Mouse (Mus musculus): ENCODE data around the gene Gm45261.

Gm45261 gene

DNA sequence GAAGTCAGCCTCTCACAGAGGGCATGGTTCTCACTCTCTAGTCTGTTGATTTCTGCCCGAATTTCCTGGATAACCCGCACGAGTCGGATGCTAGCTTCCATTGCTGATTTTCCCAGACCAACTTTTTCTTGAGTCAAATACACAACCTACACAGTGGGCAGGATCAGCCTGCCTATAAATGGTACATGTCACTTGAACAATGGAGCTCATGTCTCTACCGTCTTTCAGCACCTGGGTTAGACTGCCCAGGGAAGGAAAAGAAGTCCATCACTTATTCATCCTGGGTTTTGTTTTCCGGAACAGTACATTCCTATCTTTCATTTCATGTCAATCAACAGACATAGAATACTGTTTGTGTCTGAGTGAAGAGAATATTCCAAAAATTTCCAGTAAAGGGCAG, at the start of gene Gm45261:
TSS of gene Gm45261 (minus strand) at position 101 of the 400 bp plus-strand sequence.
- no peak for DNase-seq (ENCODE audit: low read depth, low spot score)

DNA sequence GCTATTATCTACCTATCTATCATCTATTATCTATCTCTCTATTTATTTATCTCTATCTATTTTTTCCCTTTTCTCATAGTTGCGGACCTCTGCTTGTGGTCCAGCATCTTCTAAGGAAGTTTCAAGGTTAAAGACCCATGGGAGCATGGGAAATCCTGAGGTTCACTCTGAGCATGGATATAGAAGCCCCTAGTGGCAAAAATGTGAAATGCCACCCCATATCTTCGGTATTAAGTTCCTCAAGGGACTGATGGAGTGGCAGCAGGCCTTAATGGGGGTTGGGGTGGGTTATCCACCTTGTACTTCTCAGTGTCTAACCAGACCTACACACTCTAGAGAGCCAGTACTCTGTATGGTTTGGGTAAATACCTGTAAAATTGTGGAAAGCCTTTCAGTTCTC, 43.5 kb upstream of the Gm45261 start:
- DNase-seq (ENCODE audit: low read depth, low spot score): peak; percentile 57

DNA sequence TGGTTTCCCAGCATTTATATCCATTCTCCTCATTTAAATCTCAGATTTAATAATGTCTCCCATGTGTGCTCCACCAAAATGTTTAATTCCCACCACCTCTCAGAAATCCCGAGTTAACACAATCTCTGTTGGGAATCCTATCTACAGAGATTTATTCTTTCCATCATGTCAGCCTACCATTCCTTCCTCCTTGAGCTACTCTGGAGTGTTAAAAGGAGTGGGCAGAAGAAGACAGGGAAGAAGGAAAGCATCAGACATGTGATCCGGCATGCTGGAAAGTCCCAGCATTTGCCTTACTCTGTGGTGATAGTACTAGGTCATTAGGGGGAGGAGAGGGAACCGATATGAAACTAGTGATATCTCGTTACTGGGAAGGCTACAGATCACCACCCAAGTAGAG, 42.8 kb upstream of the Gm45261 start:
- DNase-seq (ENCODE audit: low read depth, low spot score): no peak

DNA sequence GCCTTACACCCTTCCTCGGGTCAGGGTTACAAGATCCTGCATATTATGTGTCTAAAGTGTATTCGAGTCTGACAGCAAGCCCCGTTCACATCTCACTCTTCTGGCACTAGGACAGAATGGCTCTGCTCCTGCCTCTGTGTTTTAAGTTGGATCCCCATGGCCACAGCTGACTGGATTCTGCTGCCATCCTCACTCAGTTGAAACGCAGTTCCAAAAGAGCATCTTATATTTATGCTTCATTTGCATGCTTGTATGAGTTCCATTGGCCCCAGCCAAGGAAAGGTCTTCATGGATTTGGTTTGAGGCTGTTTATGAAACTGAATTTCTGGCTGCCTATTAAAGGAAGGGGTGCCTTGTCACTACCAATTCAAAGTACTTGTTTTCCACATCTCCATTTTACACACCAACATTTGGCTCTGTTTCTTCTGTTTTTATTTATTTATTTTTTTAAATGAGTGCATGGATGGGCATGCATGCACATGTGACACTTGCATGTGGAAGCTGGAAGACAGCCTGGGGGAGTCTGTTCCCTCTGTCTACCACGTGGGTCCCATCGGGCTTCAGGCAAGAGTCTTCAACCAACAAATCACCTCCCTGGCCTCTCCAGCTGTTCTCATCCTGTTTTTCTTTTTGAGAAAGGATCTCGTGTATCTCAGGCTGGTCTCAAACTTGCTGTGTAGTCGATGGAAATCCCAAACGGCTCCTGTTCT, 41.4 kb upstream of the Gm45261 start:
- DNase-seq (ENCODE audit: low read depth, low spot score): no peak

DNA sequence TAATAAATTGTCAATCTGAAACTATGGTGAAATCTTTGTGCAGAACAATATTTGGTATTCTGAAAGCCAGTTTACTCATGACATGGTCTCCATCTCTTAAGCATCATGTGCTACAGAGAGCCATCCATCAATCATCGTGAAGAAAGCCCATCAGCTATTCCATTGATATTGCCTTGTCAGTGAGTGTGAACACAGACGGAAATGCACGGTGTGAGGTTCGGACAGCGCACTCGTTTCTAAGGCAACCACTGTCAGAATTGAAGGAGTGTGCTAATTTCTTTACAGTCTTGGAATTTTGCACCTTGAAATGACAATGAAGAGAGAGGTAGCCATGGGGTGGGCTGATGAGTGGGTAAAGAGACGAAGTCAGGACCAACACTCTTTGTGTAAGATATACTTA, 38.0 kb upstream of the Gm45261 start:
- DNase-seq (ENCODE audit: low read depth, low spot score): no peak

DNA sequence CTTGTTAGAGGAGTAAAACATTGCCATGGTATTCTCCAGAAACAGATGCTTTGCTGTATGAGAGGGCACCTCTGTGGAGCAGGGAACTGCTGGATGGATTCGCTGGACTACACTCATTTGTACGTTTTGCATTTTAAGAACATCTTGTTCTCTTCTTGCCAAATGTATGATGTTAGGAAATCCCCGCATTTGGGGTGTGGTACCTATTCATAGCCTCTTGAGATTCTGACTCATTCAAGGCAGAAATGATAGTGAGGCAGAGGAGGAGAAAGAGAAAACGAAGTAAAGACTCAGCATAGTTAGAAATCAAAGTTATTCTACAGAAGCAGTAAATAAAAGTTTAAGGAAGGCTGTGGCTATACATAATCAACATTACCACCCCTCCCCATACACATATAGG, 35.1 kb upstream of the Gm45261 start:
- no peak for DNase-seq (ENCODE audit: low read depth, low spot score)

DNA sequence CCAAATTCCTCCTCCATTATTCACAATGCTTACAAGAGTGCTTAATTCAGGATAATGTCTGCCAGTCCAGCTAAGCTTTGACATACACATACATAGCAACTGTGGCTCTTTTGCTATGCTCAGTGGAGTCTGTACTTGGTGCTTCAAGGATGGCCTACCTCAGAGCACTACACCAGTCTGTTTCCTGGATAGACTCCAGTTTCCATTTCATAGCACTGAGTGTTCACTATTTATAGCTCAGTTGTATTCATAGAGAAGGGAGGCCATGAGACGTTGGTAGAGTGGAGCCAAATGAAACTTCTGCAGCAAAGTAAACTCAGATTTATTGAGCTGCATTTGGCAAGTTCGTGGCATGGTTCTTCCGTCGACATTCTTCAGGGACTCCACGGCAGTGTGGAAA, 22.2 kb upstream of the Gm45261 start:
- DNase-seq (ENCODE audit: low read depth, low spot score): no peak

DNA sequence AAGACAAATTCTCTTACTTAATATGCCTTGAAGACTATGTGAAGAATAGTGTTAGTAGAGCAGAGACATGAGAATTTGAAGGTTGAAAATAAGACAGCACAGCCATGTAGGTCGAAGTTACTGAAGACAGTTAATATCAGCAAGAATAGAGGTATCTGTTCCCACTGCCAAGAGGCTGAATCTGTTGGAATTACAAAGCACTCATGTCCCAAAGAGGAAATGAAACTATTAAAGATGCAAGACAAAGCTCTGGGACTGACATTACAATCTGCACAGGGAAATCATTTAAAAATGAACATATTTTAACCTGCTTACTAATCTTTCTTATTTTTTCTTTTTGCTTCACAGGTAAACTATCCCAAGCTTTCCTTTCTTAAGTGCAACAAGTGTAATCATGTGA, 13.7 kb upstream of the Gm45261 start:
- DNase-seq (ENCODE audit: low read depth, low spot score): no peak

DNA sequence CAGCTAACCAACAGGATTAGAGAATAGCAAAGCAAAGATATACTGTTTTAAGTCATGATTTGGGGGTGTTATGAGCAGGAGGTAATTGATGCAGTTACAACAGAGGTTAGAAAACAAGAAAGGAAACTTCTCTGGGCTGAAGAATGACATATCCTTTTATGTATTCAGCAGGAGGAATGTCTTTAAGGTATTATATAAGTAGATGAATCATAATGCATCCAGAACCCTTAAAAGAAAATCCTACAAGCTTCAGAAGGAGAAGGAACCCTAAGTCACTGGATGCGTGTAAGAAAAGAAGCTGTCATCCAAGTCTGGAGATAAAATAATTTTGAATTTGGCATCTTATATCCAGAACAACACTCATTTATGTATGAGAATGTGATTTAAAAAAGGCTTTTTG, 11.1 kb upstream of the Gm45261 start:
- no peak for DNase-seq (ENCODE audit: low read depth, low spot score)

DNA sequence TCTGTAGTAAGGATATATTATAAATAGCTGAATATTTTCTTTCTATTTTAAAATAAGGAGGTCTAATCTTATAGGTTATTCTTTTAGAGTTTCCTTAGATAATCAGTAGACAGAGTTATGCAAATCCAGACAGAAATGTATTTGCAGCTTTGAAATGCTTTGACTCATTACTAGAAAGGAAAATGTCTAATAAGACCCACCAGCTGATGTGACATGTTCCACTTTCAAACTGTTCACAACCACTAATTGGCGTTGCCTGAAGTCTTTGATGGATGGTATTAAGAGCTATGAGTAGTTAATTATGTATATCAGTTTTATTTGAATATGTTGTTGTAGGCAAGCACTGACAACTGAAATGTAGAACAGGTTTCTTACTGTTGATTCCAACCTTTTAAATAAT, 1.3 kb downstream of the Gm45261 start:
- no peak for DNase-seq (ENCODE audit: low read depth, low spot score)

DNA sequence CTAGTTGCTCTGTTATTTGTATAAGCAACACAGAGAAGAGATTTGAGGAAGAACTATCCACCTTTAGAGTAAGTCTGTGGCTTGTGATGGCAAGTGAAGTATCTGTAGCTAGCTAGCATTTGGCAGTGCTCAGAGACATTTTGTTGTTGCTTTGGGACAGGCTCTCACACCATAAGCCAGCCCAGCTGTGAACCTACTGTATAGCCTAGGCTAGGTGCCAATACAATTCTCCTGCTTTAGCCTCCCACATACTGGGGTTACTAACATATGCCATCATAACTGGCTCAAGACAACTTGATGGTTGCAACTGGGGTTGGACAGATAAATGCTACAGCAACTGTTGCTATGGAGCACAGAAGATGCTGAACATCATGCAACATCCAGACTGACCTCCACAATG, 1.8 kb downstream of the Gm45261 start:
- no peak for DNase-seq (ENCODE audit: low read depth, low spot score)

DNA sequence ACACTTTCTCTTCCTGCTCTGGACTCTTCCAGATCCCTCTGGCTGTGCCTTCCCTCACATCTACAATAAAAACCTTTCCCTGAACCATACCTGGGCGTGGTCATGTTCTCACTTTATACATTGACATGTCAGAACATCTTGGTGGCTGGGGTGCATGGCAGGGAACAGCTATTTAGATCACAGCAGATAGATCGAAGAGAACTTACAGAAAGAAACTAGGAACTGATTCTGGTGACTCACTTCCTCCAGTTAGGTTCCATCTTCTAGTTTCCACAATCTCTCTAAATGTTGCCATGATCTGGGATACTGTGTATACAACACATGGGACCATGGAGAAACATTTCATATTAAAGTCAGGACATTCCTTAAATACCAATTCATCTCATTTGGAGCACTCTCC, 7.3 kb downstream of the Gm45261 start:
- DNase-seq (ENCODE audit: low read depth, low spot score): no peak

DNA sequence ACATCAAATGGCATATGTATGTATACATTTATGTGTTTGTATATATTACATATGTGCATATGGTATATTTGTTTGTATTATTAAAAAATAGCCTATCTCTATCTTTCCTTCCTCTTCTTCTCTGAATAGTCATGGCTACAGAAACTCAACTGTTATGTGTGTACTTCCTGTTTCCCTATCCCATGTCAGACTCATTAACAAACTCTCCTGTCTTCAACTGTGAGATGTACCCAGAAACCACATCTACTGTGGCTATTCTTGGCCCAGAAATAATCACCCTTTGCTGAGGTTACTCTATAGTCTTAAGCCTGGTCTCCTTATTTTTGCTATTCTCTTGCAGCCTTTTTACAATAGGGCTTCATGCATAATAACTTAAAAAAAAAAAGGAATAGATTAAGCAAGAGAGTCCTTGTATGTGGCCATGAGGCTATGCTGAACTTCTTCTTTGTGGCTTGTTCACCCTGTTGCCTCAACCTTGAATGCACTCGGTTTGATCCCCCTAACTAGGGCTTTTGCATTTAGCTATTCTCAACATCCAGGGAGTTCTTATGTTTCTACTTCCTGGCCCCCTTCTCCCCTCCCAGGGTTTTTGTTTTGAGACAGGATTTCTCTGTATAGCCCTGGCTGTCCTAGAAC, 9.2 kb downstream of the Gm45261 start:
- DNase-seq (ENCODE audit: low read depth, low spot score): no peak

DNA sequence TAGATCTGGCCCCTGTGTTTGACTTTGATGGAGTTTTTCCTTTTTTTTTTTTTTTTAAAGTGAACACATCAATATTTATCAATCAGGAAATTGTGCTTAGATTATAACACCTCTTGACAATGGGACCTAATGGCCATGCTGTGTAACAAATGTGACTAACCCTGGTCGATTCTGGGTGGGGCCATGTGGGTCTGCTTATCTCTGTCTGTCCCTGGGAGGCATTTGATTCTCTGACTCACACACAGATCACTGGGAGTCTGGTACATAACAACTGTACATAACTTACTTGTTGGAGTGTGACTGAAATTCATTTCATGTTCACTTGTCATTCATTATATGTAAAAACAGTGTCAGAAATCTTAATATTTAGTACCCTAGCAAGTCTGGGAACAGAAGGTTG, 13.7 kb downstream of the Gm45261 start:
- no peak for DNase-seq (ENCODE audit: low read depth, low spot score)

DNA sequence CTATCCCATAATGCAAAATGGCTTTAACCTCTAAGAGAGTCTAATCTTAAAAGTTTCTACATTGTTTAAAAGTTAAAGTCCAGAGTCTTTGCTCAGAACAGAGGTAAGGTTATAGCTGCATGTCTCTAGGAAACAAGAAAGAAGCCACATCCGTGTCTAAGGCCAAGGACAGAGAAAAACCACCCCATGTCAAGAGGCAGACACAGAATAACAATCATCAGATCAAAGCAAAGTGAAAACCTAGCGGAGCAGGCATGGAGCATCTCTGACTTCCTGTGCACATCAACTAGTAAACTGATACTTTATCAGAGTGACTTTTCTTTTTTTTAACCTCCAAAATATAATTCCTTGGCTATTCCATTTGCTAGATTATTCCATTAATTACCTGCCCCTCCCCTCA, 20.3 kb downstream of the Gm45261 start:
- no peak for DNase-seq (ENCODE audit: low read depth, low spot score)

DNA sequence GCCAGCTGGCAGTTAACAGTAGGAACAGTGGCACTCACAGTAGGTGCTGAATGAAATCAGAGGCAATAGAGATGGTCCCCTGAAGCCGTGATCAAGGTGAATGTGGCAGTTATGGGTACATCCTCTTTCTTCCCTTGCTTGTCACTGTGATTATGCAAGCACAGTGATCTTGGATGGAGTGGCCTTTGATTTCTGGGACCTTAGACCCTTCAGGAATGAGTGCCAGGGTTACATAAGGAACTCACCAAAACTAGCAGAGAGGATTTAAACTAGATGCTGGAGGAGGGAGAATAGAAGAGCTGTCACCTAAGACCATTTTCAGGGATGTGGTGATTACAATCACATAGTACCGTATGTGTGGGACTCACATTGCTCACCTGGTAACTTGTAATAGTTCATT, 22.7 kb downstream of the Gm45261 start:
- no peak for DNase-seq (ENCODE audit: low read depth, low spot score)

DNA sequence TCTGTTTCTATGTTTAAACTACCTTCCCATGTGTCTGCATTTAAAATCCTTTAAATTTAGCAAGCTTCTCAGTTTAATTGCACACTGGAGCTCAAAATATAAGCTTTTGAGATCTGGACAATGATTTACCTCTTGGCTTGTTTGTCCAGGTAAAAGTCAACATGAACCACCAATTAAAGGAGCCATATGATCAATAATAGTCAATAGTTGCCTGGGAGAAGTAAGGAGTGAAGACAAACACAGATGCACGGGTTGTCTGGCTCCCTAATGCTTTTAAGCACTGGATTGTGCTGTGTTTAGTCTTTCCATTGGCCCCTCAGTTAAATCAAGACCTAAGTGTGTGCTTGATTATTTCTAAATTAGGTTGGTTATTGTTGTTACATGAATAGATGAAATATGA, 33.3 kb downstream of the Gm45261 start:
- DNase-seq (ENCODE audit: low read depth, low spot score): no peak

DNA sequence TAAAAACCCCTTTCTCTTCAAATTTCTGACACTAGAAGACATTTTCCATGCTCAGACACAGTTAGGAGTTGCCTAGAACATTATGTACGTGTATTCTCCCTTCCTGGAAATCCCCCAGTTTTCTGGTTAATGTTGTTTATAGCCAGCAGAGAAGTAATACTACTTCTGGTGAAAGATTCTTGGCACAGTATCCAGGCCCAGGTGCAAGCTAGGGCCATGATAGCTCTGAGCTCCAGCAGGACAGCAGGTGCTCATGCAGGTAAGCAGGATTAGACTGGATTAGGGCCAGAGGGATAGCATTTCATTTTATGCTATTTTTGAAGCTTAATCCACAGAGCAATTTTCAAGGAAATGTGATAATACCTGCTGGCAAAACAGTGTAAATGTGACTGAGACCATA, 33.8 kb downstream of the Gm45261 start:
- DNase-seq (ENCODE audit: low read depth, low spot score): no peak

DNA sequence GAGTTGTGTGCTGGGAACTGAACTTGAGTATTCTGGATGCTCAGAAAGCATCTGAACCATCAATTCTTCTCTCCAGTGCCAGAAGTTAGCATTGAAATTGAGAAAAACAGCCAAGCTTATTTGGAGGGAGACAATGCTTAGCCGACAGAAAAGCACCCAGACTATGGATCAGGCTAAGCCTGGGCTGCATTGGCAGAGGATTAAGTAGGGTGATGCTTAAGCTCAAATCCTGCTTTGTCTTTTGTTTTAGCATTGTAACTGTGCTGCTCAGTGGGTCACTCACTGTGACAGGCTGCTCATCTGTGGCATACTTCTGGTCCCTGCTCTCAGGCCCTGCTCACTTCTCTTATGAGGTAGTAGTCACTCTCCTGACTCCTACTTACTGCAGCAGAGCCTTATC, 36.6 kb downstream of the Gm45261 start:
- DNase-seq (ENCODE audit: low read depth, low spot score): no peak

DNA sequence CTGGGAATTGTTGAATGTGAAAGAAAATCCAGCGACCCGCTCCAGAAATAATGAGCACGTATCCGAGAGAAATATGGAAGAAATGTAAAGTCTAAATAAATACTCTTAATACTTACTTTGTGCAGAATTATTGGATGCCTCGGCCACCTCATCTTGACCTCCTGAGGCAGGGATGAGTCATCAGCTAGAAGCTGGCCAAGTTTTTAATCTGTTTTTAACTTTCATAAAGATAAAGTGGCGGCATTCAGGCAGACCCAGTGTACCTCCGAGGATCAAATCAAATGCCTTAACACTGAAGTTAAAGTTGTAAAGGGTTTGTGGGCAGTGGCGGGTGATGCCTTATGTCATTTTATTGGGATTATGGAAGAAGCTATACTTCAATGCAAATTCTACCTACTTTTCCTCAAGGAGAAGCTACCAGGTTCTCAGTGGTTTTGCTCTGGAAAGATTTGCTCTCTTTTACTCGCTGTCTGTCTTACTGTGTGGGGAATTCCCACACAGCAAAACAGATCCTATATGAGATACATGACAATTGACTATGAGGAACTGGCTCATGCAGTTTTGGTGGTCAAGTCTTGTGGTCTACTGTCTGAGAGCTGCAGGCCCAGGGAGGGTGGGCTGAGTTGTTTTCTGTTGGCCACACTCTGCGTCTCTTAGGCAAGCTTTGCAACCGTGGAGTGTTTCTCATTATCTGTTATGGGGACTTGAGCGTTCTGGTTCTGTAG, 42.8 kb downstream of the Gm45261 start:
- no peak for DNase-seq (ENCODE audit: low read depth, low spot score)

DNA sequence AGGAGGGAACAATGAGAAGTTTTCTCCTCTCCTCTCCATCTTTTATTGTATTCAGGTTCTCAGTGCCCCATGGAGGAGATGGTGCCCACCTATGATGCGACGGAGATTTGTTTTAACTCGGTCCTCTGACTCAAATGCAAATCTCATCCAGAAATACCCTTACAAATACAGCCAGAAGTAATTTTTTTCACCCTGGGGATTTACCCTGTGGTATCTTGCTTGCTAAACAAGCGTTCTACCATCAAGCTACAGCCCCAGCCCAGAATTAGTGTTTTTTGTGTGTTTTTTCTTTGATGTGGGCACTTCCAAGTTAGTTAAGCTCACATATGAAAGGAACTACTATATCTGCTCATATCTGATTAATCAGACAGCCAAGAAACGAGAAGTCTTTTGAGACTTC, 44.9 kb downstream of the Gm45261 start:
- no peak for DNase-seq (ENCODE audit: low read depth, low spot score)

DNA sequence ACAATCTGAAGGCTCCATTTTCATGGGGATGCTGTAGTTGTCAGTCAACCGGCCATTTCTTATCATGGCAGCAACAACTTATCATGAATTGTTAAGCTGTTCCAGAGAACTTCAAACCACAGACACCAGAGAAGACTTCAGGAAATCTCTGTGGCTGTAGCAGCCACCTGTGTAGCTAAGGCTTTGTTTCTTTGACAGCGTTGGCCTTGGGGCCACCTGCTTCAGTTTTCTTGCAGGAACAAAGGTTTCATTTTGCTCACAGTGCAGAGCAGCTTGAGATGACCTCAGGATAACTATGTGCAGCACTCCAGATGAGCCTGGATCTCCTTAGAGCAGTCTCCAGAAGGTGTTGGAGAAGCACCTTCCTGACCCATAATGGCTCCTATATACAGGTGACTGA, 48.7 kb downstream of the Gm45261 start:
- no peak for DNase-seq (ENCODE audit: low read depth, low spot score)

Measured in ES-CJ7 (cell line).